Mouse (Mus musculus) ES-Bruce4 (cell line): ENCODE measurements around the gene C77080.

Experiments
- CTCF ChIP-seq: IDR thresholded peaks from one replicate; pipeline ENCODE4 v1.8.1; 2011; ENCODE audit warnings: low read depth, low read length
- EP300 ChIP-seq: IDR thresholded peaks from 2 replicates; pipeline ENCODE4 v1.6.1; 2011; ENCODE audit warnings: low read depth, low read length; ENCODE audit not compliant: insufficient read depth
- POLR2A ChIP-seq: IDR thresholded peaks from one replicate; pipeline ENCODE4 v1.8.1; 2011; ENCODE audit warnings: low read length; ENCODE audit not compliant: insufficient read depth

DNA sequence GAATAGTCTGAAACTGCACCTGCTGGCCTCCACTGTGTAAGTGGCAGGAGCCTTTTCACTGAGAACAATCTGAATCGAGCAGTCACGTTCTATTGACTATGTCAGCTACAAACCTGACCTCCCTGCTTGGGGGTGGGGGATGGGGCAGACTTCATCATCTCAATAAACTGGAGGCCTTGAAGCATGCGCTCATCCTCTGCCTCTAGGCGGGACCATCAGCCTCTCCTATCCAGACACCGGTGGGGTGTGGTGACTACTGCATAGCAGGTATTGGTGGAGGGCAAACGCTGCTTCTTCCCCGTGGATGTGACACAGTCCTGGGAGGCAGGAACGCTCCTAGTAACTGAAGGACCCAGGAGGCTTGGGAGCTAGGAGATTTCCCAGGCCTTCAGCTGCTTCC lies 30.3 kb downstream of the C77080 start:
- TF ChIP-seq CTCF: no peak
- no peak for TF ChIP-seq POLR2A
- TF ChIP-seq EP300: peak; percentile 78
